Mouse (Mus musculus): ENCODE measurements at regions not wholly inside any gene's neighbourhood (a gene's known extent, or its start where the extent isn't known, plus 50 kb on each side); places are given as distances from the start of the nearest gene placed in this dataset.

DNA sequence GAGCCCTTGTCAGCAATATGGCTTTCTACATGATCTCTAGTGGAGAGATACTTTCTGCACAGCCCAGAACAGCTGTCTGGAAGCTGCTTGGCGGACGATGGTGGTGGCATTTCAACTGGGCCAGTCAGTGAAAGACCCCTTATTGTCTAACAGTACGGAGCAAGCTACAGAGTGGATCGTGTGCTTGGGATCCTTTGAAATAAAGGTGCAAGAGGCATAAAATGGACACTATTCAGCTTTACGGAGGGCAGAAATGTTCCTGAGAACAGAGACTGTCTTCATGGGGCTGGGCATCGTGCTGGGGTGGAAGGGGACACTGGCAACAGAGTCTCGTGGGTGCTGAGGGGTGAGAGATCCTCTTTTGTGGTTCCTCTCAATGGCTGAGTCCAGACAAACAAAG lies 137.2 kb upstream of the Slc24a5 start:
- DNase-seq: no peak
- H3K4me1 ChIP-seq (replicated peaks; ENCODE audit: control insufficient read depth, insufficient read depth, low read length): no peaks in the 10 kb centered on the region
- H3K27ac ChIP-seq (ENCODE audit: control insufficient read depth, insufficient read depth, low read length): no peak overlapping the region
- TF ChIP-seq CTCF (IDR thresholded peaks at IDR 0.05; ENCODE audit: borderline replicate concordance, control insufficient read depth, extremely low read depth, insufficient read depth, low read length, poor library complexity) (no peak), POLR2A (IDR thresholded peaks at IDR 0.05; ENCODE audit: control insufficient read depth, extremely low read depth, insufficient read depth, low read length, poor library complexity) (no peak)
- H3K27me3 ChIP-seq (ENCODE audit: control insufficient read depth, insufficient read depth, low read length): no peaks in the 10 kb centered on the region
- no peak overlapping the region for H3K4me3 ChIP-seq (ENCODE audit: control insufficient read depth, insufficient read depth, low read length)
- H3K36me3 ChIP-seq (ENCODE audit: control insufficient read depth, insufficient read depth, low read length): no peaks in the 10 kb centered on the region
- 76% methylated on average over 7 of the region's 7 CpGs for WGBS

DNA sequence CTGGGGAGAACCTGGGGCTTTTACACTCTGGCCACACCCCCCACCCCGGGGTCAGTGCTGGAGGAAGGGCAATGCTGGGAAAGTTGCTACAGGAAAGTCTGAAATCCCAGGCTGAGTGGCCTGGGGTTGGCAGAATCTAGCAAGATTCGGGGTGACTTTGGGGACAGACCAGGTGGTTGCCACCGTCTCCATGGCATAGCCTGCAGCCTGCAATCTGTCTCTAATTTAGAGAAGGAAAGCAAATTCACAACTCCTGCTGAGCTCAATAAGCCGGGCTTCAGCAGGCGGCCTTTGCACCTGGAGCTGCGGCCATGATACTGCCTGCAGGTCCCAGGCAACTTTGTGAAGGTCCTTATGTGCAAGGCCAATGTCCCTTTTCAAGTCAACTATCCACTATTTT lies 135.4 kb upstream of the Slc24a5 start:
- Histone ChIP-seq H3K4me1 (replicated peaks; ENCODE audit: control insufficient read depth, insufficient read depth, low read length) (no peaks in the 10 kb centered on the region), H3K36me3 (ENCODE audit: control insufficient read depth, insufficient read depth, low read length) (no peaks in the 10 kb centered on the region), H3K27me3 (ENCODE audit: control insufficient read depth, insufficient read depth, low read length) (no peaks in the 10 kb centered on the region), H3K4me3 (ENCODE audit: control insufficient read depth, insufficient read depth, low read length) (no peak overlapping the region), H3K27ac (ENCODE audit: control insufficient read depth, insufficient read depth, low read length) (no peak overlapping the region)
- TF ChIP-seq CTCF (IDR thresholded peaks at IDR 0.05; ENCODE audit: borderline replicate concordance, control insufficient read depth, extremely low read depth, insufficient read depth, low read length, poor library complexity) (no peak), POLR2A (IDR thresholded peaks at IDR 0.05; ENCODE audit: control insufficient read depth, extremely low read depth, insufficient read depth, low read length, poor library complexity) (no peak)
- 83% methylated on average over 6 of the region's 6 CpGs for WGBS
- DNase-seq: no peak

DNA sequence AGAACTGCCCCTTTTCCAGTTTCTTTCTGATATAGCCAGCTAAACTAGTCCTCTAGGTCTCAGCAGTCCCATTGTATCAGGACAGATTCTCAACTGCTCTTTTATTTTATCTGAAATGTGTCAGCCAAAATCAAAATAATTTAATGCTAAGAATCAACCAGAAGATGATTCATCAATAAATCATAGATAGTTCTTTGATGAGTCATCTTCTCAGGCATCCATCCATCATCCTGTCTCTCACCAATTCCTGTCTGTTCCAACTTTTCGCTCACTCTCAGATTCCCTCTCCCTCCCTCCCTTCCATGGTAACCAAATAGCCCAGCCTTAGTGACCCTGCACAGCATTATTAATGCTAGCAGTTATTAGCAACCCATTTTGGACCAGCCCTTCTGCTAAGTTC lies 134.0 kb upstream of the Slc24a5 start:
- Histone ChIP-seq H3K27ac (ENCODE audit: control insufficient read depth, insufficient read depth, low read length) (no peak overlapping the region), H3K27me3 (ENCODE audit: control insufficient read depth, insufficient read depth, low read length) (no peaks in the 10 kb centered on the region), H3K4me3 (ENCODE audit: control insufficient read depth, insufficient read depth, low read length) (no peak overlapping the region), H3K36me3 (ENCODE audit: control insufficient read depth, insufficient read depth, low read length) (no peaks in the 10 kb centered on the region), H3K4me1 (replicated peaks; ENCODE audit: control insufficient read depth, insufficient read depth, low read length) (no peaks in the 10 kb centered on the region)
- DNase-seq: no peak
- TF ChIP-seq CTCF (IDR thresholded peaks at IDR 0.05; ENCODE audit: borderline replicate concordance, control insufficient read depth, extremely low read depth, insufficient read depth, low read length, poor library complexity) (no peak), POLR2A (IDR thresholded peaks at IDR 0.05; ENCODE audit: control insufficient read depth, extremely low read depth, insufficient read depth, low read length, poor library complexity) (no peak)
- 92% methylated on average over 1 of the region's 1 CpGs for WGBS

DNA sequence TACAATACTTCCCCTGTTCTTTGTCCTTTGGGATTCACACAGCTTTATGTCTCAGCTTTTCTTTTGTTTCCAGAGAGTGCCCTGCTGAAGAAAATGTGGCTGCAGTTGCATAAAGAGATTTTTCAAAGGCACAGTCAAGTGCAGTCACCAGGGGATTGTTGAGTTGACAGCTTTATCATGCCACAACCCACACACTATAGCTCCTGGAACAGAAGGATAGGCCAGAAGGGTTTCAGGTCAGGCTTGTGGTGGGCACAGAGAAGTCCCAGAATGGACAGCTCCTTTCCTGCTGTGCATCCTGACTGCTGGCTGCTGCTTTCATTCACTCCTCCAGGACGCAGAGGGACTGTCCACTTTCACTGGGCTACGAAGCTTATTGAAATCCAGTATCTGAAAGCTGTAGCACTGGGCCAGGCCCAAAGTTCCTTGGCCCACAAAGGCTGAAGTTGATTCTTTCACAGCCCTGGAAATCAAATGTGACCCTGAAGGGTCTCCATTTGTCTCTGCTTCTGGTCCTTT lies 119.6 kb upstream of the Slc24a5 start:
- Histone ChIP-seq H3K27ac (ENCODE audit: control insufficient read depth, insufficient read depth, low read length) (no peak overlapping the region), H3K4me1 (replicated peaks; ENCODE audit: control insufficient read depth, insufficient read depth, low read length) (no peaks in the 10 kb centered on the region), H3K27me3 (ENCODE audit: control insufficient read depth, insufficient read depth, low read length) (no peaks in the 10 kb centered on the region), H3K4me3 (ENCODE audit: control insufficient read depth, insufficient read depth, low read length) (no peak overlapping the region), H3K36me3 (ENCODE audit: control insufficient read depth, insufficient read depth, low read length) (no peaks in the 10 kb centered on the region)
- TF ChIP-seq CTCF (IDR thresholded peaks at IDR 0.05; ENCODE audit: borderline replicate concordance, control insufficient read depth, extremely low read depth, insufficient read depth, low read length, poor library complexity) (no peak), POLR2A (IDR thresholded peaks at IDR 0.05; ENCODE audit: control insufficient read depth, extremely low read depth, insufficient read depth, low read length, poor library complexity) (no peak)
- WGBS: 85% methylated on average over 2 of the region's 2 CpGs
- no peak for DNase-seq

DNA sequence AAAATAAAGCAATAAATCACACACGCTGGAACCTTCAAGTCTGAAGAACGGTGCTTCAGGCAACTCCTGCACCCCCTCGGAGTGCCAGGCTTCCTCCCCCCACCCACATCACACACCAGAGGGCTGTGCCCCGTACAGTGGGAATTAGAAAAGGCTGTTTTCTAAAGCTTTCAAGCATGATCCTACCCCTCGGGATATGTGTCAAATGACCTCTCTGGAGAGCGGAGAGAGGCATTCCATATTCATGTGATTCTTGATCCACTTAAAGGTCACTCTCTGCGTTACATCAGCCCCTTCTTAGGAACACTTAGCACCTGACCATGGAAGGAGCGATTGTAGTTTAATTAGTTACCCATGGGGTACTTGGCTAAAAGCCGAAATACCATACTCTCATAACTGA lies 119.1 kb upstream of the Slc24a5 start:
- 75% methylated on average over 9 of the region's 9 CpGs for WGBS

DNA sequence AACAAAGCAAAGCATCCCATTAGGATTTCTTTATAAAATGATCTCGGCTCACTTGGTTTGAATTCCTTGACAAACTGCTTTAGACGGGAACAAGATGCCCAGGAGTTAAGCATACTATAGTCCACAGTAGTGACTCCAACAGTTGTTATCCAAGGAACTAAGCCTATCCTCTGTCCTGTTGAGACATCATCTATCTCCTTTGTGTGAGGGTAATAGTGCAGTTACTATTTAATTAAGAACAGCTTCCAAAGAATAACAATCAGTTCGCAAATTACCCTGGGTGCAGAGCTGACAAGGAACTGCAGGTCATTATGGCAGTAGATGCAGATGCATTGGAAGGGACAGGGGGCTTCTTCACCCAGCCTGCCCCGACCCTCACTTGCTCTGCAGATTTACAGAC lies 115.7 kb upstream of the Slc24a5 start:
- Histone ChIP-seq H3K4me1 (replicated peaks; ENCODE audit: control insufficient read depth, insufficient read depth, low read length) (no peaks in the 10 kb centered on the region), H3K27me3 (ENCODE audit: control insufficient read depth, insufficient read depth, low read length) (no peaks in the 10 kb centered on the region), H3K36me3 (ENCODE audit: control insufficient read depth, insufficient read depth, low read length) (no peaks in the 10 kb centered on the region), H3K4me3 (ENCODE audit: control insufficient read depth, insufficient read depth, low read length) (no peak overlapping the region), H3K27ac (ENCODE audit: control insufficient read depth, insufficient read depth, low read length) (no peak overlapping the region)
- DNase-seq: no peak
- no peak for TF ChIP-seq POLR2A (IDR thresholded peaks at IDR 0.05; ENCODE audit: control insufficient read depth, extremely low read depth, insufficient read depth, low read length, poor library complexity)
- no peak for TF ChIP-seq CTCF (IDR thresholded peaks at IDR 0.05; ENCODE audit: borderline replicate concordance, control insufficient read depth, extremely low read depth, insufficient read depth, low read length, poor library complexity)
- 82% methylated on average over 4 of the region's 4 CpGs for WGBS

More for the DNA sequence above, 119.1 kb upstream of the Slc24a5 start:
- H3K4me1 ChIP-seq (replicated peaks; ENCODE audit: control insufficient read depth, insufficient read depth, low read length): no peaks in the 10 kb centered on the region
- H3K4me3 ChIP-seq (ENCODE audit: control insufficient read depth, insufficient read depth, low read length): no peak overlapping the region
- TF ChIP-seq POLR2A (IDR thresholded peaks at IDR 0.05; ENCODE audit: control insufficient read depth, extremely low read depth, insufficient read depth, low read length, poor library complexity) (no peak), CTCF (IDR thresholded peaks at IDR 0.05; ENCODE audit: borderline replicate concordance, control insufficient read depth, extremely low read depth, insufficient read depth, low read length, poor library complexity) (no peak)
- H3K36me3 ChIP-seq (ENCODE audit: control insufficient read depth, insufficient read depth, low read length): no peaks in the 10 kb centered on the region
- no peak for DNase-seq
- no peaks in the 10 kb centered on the region for H3K27me3 ChIP-seq (ENCODE audit: control insufficient read depth, insufficient read depth, low read length)
- no peak overlapping the region for H3K27ac ChIP-seq (ENCODE audit: control insufficient read depth, insufficient read depth, low read length)

DNA sequence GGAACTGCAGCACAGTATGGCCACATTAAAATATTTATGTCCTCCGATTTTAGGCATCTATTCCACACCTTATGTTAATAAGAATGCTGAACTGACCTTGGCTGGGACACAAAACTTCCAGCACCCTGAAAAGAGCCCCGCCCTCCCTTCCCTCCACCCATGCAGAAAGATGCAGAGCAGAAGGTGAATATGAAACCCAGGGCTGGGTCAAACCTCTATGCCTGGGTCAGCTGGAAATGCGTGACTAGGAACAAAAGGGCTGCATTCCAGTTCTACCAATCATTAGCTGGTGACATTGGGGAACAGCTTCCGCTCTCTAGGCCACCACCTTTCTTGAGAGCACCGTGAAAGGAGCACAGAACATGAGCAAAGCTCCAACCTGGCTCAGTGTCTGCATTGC lies 114.9 kb upstream of the Slc24a5 start:
- DNase-seq: no peak
- TF ChIP-seq POLR2A (IDR thresholded peaks at IDR 0.05; ENCODE audit: control insufficient read depth, extremely low read depth, insufficient read depth, low read length, poor library complexity) (no peak), CTCF (IDR thresholded peaks at IDR 0.05; ENCODE audit: borderline replicate concordance, control insufficient read depth, extremely low read depth, insufficient read depth, low read length, poor library complexity) (no peak)
- H3K4me3 ChIP-seq (ENCODE audit: control insufficient read depth, insufficient read depth, low read length): no peak overlapping the region
- H3K4me1 ChIP-seq (replicated peaks; ENCODE audit: control insufficient read depth, insufficient read depth, low read length): no peaks in the 10 kb centered on the region
- H3K27ac ChIP-seq (ENCODE audit: control insufficient read depth, insufficient read depth, low read length): no peak overlapping the region
- no peaks in the 10 kb centered on the region for H3K27me3 ChIP-seq (ENCODE audit: control insufficient read depth, insufficient read depth, low read length)
- H3K36me3 ChIP-seq (ENCODE audit: control insufficient read depth, insufficient read depth, low read length): no peaks in the 10 kb centered on the region
- WGBS: 88% methylated on average over 5 of the region's 5 CpGs
